Mouse (Mus musculus) mouse embryonic stem cell (cell line): ENCODE results near the gene Msrb3.

Experiments
- in situ Hi-C, 2 experiments: fragments of 300-500 bp; cut with MboI; formaldehyde crosslinking; loops; 1 replicate in 1 of 2; 3 replicates in 1 of 2; pipeline ENCODE4 v1.14.3; 2019 to 2020; ENCODE audit warnings: low sequenced_read_pairs in 2 of 2, low pct_unique_long_range_greater_than_20kb in 1 of 2, mixed read lengths in 1 of 2; ENCODE audit not compliant: unreplicated experiment in 1 of 2

The Msrb3 gene

DNA sequence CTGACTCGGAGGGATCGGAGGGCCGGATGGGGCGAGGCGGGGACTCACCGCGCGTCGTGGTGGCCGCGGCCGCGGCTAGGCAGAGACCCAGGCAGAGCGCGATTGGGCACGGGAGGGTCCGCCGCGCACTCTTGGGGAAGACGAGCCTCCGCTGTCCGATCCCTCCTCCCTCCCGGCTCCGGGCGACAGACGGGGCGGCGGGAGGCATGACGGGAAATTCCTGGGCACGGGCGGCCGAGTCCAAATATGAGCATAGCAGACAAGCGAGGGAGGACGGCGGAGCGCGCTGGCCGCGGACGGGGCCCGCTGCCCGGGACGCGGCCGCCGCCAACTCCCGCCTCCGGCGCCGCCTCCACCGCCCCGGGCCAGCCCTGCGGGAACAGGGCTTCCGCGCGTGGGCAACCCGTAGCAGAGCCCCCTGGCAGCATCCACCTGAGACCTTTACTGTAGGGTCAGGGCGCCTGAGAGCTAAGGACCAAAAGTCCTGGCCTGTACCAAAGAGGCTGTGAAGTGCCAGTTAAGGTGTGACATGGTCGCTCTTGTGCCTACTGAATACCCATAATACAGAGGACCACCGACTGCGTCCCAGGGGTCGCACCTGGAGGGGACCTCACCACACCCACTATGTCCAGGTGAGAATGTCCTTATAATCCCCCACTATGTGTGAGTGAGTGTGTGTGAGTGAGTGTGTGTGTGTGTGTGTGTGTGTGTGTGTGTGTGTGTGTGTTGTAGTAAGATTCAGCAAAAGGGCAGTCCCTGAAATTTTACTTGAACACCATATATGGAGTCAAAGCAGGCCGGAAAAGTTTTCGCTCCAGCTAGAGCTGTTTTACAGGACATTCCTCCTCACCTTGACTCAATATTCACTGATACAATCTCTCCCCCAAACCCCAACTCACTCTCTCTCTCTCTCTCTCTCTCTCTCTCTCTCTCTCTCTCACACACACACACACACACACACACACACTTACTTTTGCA, at the start of gene Msrb3:
Gene Msrb3 (minus strand): TSS at position 317 of the 978 bp plus-strand sequence.
- in situ Hi-C loops: no loop called here

GRCm38 (mm10) chr10:120948461-120948860, 49.6 kb upstream of the Msrb3 start:
- in situ Hi-C loops: no loop called here

DNA sequence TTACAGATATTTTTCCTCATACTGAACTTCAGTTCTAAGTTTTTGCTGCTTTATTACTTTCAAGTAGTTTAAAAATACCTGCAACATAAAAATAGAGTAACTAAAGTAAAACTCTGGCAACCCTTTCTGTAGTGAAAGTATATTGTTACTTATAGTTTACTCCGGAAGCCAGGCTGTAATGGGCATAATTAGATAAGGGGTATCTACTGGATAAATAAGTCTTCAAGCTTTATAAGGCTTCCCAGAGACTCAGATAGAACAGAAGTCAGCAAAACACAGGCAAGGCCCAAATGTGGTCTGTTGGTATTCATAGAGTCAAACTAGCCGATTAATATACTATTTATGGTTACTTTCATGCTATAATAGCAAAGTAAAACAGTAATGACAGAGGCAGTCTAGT, 48.9 kb upstream of the Msrb3 start:
- in situ Hi-C loops: no loop called here

DNA sequence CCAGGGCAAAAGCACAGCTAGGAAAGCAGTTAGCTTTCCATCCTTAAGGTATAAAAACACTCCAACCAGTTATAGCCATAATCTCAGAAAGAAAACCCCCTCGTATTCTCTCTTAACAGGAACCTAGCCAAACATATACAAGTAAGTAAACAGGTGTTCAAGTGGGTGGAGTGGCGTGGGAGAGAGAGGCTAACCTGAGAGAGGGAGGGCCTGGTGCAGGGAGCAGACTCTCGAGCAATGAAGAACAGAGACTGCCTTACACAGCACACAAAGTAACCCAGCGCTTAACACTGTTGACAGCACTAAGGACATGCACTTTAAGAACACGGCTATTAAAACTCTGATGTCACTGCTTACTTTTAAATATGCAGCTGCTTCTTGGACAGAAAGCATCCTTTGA, 47.9 kb upstream of the Msrb3 start:
- in situ Hi-C loops: no loop called here

- in situ Hi-C loops: no loop called here
Measured at GRCm38 (mm10) chr10:120938904-120939208, 40.0 kb upstream of the Msrb3 start.

- in situ Hi-C loops: no loop called here
Measured at GRCm38 (mm10) chr10:120938077-120938903, 39.4 kb upstream of the Msrb3 start.

DNA sequence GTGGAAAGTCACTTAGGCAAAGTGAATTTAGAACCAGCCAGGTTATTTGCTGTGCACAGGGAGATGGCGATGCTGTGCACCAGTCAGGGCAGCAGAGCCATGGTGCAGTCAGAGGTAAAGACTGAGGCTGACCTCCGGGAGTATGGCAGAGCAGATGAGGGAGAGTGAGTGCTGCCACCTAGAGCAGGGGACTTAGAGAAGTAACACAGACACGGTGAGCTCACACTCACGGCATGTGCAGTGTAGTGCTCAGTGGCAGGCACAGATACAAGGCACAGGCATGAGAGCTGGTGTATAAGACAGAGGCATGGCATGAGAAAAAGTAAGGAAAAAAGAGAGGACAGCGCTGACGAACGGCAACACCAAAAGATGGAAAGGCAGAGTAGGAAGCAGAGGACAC, 30.6 kb upstream of the Msrb3 start:
- in situ Hi-C loops: no loop called here

DNA sequence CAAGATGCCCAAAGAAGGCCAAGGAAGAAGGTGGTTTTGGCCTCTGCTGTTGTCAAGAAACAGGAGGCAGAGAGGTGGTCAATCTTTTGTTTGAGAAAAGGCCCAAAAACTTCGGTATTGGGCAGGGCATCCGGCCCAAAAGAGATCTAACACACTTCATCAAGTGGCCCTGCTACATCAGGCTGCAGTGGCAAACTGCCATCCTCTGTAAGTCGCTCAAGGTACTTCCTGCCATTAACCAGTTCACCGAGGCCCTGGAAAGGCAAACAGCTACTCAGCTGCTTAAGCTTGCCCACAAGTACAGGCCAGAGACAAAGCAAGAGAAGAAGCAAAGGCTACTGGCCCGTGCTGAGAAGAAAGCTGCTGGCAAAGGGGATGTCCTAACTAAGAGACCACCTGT, 29.3 kb upstream of the Msrb3 start:
- in situ Hi-C loops: no loop called here

DNA sequence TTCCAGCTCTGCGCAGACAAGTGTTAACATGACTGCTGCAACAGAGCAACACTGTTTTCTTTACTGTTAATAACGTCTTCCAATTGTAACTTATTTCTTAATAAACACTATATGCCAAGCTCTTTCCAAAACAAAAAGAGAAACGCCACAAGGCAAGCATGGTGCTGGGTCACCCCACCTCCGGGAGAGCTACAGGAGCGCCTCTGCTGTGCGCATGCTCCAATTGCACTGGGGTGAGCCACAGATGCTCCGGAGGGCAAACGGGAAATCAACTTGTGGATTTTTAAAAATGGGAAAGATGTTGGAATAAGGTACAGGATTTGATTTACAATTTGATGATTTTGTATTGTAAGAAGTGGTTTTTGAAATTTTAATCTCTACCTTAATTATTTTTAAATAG, 27.3 kb upstream of the Msrb3 start:
- in situ Hi-C loops: no loop called here

DNA sequence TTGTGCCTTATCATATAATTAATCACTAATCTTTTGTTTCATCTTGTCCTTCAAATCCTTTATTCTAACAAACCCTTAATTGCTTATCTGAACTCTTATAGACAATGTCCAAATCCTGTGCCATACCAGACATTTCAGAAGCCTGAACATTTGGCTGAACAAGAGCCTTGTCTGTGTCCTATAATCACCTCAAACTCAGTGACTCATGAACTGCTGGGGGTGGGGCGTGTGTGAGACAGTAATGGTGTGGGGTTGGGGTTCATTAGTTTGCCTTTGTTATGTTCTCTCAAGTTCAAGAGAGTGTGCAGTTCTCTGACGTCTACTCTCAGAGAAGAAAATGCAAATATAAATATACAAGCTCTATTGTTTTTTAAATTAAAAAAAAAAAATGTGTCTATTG, 22.6 kb upstream of the Msrb3 start:
- in situ Hi-C loops: no loop called here

- in situ Hi-C loops: no loop called here
Measured at GRCm38 (mm10) chr10:120920604-120921003, 21.7 kb upstream of the Msrb3 start.

GRCm38 (mm10) chr10:120916250-120916649, 17.3 kb upstream of the Msrb3 start:
- in situ Hi-C loops: no loop called here

- in situ Hi-C loops: no loop called here
Measured at GRCm38 (mm10) chr10:120914948-120915631, 16.2 kb upstream of the Msrb3 start.

- in situ Hi-C loops: no loop called here
Measured at GRCm38 (mm10) chr10:120914286-120914685, 15.4 kb upstream of the Msrb3 start.

DNA sequence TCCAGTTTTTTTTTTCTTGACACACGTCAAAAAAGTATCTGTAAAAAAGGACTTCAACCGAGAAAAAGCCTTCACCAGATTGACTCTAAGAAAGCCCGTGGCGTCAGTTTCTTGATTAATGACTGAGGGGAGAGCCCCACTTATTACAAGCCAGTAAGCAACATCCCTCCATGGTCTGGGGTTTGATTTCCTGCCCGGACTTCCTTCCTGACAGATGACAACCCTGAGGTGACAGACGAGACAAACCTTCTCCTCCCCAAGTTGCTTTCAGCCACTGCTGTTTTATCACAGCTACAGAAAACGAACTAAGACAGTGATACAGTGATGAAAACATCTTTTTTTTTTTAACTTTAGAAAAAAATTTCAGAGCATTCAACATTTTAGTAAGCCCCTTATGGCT, 14.9 kb upstream of the Msrb3 start:
- in situ Hi-C loops: no loop called here

DNA sequence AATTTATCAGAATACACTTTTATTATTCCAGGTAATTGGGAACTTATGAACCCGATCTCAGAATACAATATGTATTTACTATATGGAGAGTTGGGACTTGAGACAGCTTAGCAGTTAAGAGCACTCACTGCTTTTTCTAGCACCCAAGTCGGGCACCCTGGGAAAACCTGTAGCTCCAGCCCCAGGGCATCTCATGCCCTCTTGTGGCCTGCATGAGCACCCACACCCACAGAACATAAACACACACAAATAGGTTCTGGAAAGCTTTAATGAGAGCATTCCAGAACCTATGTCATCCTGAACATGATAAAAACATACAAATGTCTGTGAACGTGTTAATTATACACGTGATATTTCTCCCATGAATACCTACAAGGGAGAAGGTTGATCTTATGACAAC, 13.1 kb upstream of the Msrb3 start:
- in situ Hi-C loops: no loop called here

DNA sequence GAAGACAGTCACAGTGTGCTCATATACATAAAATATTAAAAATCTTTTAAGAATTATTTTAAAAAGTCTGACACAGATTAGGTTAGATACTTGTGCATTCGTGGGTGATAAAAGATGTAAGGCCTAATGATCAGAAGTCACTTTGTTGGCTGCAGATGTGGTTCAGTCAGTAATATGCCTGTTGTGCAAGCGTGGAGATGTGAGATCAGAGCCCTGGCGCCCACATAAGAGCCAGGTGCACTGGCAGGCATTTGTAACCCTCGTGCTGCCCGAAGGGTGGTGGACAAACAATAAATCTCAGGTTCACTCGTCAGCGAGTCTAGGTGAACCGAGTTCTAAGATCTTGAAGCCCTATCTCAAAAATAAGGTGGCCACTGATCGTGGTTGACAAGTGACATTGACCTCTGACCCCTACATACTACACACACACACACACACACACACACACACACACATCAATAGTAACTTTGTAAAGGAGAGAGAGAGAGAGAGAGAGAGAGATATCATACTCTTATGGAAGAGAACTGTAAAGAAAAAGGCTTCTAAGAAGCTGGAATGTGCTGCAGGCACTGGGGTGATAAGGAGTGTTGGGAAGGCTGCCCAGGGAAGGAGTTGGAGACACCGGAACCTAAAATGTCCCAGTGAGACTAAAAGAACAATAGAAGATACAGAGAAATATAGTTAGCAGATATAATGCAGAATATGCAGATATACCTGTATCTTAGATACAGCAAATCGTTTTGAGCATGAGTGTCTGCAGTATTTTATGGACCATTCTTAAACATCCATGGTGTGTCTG, 10.1 kb upstream of the Msrb3 start:
- in situ Hi-C loops: no loop called here

GRCm38 (mm10) chr10:120904676-120905075, 5.8 kb upstream of the Msrb3 start:
- in situ Hi-C loops: no loop called here
